Mouse (Mus musculus): Measurements from ENCODE around the gene S100pbp.

GRCm38 (mm10) chr4:129231594-129232450, 42.3 kb upstream of the S100pbp start:
- TF ChIP-seq POLR2A (IDR thresholded peaks at IDR 0.05; ENCODE audit: insufficient read depth, low read depth, low read length) (no peak), CTCF (IDR thresholded peaks at IDR 0.05; ENCODE audit: insufficient read depth, low read depth, low read length) (no peak)
